Mouse (Mus musculus): ENCODE measurements around the gene Pbx1.

Pbx1 gene

DNA sequence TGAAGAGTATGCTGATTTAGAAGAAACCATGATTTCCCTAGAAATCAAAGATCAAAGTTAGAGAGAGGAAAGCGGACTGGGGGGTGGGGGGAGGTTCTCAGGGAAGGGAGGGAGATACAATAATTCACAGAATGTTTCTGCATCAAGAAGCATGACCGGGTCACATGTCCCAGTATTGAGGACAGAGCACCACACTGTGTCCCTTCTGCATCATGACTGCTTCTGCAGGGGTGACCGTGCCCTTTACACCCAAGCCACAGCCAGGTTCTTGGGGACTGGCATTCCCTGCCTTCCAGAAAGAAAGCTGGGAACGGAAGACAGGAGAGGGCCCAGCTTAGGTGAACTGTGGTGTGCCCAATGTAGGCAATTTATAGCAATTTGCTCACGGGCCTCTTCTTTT is 207.9 kb downstream of the Pbx1 start:
- no peak for DNase-seq (ENCODE audit: low spot score)

DNA sequence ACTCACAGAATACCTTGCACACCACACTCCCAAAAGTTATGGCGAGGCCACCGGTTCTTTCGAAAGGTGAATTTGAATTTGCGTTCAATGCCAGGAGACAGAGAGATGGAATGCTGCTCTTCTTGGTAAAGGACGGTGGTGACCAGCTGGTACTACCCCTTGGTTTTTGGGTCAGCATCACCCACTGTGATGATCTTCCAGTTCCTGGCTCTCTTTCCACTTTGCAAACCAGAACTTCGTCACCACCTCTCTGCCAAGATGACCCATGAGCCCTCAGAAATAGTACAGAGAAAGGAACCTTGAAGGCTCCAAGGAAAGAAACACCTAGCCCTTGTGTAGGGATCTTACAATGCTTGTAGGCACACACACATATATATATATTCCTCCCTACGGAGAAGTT is 209.3 kb downstream of the Pbx1 start:
- no peak for DNase-seq (ENCODE audit: low spot score)

DNA sequence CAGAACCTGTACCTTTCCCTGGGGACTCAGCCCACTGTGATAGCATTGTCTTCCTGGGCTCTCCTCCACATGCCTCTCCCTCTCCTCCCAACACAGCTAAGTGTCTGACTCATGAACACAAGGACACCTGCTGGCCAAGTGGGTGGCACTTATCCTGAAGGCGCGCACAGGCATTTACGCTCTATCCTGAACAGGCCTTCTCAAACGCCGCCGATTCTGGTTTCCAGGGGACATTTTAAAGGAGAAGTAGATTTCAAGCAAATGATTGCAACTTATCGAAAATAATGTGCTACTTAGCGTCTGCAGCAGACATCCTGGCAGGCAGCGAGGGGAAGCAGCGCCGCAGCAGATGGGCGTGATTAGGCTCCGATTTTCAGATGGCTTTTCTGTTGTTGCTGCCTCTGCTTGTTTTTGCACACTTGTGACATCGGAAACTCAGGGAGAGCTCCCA is 211.0 kb downstream of the Pbx1 start:
- peak; percentile 58 for DNase-seq (ENCODE audit: low spot score)

DNA sequence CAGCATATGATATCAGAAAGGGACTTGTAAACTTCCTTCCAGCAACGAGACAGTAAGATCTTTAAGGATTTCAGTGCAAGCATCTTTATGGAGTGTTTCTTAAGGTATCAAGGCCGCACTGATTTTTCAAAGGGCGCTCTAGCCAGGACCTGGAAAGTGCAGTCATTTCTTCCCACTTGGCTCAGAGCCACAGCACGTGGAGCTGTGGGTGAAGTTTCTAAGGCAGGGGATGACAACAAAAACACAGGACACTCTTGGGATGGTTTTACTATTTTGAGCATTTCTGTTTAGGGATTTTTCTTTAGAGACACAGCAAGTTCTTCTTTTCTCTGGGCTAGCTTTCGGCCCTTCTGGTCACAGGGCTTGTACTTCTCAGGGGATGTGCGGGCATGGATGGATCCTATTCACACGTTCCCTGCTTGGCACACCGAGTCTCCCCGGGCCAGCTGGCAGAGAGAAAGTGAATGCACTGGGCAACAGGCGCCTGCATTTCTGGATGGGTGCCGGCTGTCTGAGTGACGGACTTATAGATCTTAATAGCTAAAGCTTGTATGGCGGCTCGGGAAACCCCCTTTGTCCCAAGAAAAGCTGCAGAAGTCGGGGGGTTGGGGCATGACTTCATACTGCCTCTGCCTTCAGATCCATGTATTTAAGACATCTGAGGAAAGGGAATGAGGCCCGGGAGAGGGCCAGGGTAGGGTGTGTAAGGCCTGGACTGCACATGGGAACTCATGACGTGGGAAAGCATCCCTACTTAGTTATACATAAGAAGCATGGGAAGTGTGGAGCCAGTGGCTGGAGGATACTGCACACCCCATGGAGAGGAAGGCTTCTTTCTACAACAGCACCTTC is 215.9 kb downstream of the Pbx1 start:
- DNase-seq (ENCODE audit: low spot score), result no peak

DNA sequence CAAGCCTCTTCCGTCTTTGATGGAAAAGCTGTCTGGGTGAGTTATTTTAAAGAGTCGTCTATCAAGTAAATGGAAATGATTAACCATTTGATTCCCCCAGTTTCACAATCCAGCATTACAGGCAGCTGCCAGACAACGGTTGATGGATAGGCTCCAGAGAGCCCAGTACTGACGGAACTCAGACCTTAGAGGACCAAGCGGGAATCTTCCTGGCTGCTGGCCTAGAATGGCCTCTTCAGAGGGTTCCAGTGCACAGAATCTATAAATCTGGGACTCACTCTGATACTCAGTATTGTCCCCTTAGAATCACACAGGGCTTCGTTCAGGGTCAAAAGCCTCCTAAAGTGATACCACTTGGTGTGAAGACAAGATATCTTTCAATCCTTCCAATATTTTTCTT is 216.6 kb downstream of the Pbx1 start:
- no peak for DNase-seq (ENCODE audit: low spot score)

DNA sequence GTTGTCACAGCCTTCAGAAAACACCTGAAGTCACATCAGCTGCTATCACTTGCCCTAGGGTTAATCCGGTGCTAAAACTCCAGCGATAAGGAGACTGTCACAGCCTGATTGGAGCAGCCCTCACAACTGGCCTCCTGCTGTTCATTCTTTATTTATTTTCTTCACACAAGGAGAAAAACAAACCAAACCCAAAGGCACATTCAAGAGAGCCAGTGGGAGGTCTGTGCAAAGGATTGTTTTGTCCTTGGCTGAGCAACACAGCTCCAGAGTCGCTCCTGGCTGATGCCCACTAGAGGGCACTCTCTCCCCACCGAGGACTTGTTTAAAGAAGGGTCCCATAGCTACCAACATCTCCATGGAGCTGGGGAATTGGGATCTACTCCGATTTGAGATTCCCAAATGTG is 218.0 kb downstream of the Pbx1 start:
- DNase-seq (ENCODE audit: low spot score), result peak; percentile 21

DNA sequence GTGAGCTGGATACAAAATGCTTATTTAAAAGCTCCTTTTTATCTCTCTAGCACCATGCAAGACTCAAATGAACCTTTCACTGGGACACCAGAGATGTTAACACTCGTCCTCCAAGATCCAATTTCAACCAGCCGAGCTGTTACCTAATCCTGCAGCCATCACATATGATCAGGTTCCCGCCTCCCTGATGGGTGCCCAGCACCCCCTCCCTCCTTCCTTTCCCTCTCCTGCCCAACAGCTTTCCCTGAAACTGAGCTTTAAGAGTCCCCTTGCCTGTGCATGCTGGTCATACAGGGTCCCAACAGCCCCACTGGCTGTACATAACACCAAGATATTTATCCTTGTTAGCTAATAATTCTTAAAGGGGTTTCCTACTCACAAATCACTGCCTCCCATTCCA is 218.5 kb downstream of the Pbx1 start:
- DNase-seq (ENCODE audit: low spot score), result no peak

DNA sequence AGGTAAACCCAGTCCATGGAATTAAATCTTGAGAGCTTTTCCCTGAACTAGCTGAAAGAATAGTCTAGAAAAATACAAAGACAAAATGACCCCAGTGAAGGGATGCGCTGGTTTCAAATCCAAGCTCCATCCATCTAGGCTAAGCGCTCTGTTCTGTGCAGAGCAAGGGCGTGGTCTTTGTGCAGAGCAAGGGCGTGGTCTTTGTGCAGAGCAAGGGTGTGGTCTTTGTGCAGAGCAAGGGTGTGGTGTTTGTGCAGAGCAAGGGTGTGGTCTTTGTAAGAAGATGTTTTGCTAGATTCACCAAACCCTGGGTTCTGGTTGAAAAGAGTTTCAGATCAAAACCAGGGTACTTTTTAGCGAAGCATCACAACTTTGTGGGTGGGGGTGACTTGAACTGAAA is 221.7 kb downstream of the Pbx1 start:
- DNase-seq (ENCODE audit: low spot score), result no peak

DNA sequence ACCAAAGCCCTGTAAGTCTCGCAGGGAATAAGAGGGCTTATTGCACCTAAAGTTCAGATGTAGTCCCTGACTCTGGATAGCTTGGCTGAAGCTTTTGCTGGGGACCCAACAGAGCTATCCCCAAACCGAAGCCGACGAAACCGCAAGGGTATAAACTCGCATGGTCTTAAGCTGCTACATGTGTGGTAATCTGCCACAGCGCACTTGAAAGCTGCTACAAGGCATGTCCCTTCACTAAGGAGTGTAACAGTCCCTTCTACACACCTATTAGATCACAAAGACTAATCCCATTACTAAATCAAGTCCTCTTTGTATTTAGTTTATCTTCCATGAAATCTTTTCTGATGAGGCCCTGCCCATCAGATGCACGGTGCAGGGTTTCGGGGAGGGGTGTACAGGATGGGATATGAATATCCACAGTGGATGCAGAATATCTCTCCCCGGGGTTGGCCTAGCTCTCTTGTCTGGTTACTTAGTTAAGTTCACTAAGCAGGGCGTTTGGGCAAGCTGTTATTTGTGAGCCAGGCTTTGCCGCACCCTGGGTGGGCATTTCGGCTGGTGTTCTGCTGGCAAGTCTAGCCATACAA is 231.4 kb downstream of the Pbx1 start:
- DNase-seq (ENCODE audit: low spot score), result no peak

DNA sequence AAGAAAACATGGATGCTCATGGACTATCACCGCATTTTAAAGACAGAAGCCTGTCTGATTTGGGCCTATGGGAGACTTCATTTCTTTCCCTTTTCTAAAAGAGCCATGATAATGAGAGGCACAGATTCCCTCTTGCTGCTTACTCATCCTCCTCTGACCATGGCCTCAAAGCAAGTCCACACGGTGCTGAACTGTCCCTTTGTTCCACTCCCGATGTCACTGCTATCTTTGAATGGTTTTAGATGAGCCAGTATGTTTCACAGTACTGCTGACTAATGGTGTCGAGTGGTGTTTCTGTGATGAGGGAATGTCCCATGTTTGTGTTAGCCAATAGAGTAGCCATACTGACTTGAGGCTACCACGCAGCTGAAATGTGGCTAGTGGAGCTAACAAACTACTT is 233.8 kb downstream of the Pbx1 start:
- DNase-seq (ENCODE audit: low spot score), result no peak

DNA sequence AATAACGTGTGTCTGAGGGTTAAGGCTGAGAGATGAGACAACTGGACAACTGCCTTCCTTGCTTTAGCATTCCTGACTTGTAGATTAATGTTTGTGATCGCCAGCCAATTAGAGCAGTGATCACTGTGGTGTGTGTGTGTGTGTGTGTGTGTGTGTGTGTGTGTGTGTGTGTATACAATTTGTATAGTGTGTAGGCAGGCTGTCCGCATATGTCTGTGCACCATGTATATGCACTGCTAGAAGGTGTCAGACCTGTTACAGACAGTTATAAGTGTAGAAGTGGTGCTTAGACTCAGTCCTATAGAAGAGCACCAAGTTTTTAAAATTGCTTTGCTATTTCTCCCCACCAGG is 234.2 kb downstream of the Pbx1 start:
- DNase-seq (ENCODE audit: low spot score), result no peak

DNA sequence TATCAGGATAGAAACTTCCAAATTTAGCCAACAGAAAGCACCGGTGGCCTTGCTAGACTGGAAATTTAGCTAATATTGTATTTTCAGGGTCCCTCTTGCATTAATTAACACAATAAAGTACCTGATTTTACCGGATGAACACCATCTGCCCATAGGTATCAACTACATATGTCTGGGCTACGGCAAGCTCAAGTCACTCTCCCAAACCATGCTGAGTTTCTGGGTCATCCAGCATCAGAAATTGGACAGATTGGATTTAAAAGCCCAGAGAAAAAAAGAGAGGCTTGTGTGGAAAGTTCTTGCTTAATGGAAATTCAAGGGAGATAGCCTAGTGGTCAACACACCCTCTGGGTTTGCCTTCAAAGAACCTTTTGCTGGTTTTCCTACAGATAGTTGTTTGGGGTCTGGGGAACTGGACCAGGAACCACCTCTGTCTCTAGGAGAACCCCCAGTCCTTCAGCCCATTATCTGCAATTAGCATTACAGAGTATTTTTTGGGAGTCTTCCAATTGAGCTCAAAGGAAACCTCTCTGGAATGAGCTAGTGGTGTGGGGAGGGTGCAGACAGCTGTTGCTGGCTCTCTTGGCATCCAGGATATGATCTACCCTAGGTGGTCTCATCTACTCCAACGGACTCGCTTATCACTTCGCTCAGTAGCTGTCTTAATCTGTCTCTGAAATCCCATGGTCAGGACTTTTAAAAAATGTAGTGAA is 234.7 kb downstream of the Pbx1 start:
- no peak for DNase-seq (ENCODE audit: low spot score)

DNA sequence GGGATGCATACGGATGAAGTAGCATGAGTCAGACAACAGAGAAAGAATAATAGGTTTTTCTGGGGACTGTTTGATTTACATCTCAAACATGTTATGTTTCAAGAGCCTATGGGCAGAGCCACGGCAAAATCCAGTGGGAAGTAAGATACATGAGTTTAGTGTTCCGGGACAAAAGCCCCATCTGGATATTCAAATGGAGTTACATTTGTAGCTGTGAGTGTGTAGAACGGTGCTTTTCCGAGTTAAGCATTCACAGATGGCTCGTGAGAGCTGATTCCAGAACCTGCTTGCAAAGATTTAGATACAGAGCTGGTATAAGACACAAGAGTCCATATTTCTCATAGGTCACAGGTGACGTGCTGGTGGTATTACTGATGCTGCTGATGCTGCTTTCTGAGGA is 238.7 kb downstream of the Pbx1 start:
- no peak for DNase-seq (ENCODE audit: low spot score)

DNA sequence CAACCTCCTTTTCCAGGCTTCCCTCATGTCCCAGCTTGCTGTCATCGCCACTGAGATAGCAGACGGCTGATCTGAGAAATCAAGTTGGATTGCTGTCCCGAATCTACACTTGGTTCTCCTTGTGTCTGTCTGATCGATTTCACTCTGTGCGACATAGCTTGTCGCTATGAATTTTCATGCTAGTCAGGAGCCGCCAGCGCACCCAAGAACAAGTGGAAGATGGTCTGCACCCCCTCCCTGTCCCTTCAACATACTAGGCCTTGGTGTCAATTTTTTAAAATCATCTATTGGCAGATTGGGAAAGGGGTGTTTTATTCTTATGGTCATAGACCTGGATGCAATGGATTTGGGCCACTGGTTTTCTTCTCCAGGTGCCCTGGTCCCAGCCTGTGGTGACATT is 249.3 kb downstream of the Pbx1 start:
- DNase-seq (ENCODE audit: low spot score), result no peak

DNA sequence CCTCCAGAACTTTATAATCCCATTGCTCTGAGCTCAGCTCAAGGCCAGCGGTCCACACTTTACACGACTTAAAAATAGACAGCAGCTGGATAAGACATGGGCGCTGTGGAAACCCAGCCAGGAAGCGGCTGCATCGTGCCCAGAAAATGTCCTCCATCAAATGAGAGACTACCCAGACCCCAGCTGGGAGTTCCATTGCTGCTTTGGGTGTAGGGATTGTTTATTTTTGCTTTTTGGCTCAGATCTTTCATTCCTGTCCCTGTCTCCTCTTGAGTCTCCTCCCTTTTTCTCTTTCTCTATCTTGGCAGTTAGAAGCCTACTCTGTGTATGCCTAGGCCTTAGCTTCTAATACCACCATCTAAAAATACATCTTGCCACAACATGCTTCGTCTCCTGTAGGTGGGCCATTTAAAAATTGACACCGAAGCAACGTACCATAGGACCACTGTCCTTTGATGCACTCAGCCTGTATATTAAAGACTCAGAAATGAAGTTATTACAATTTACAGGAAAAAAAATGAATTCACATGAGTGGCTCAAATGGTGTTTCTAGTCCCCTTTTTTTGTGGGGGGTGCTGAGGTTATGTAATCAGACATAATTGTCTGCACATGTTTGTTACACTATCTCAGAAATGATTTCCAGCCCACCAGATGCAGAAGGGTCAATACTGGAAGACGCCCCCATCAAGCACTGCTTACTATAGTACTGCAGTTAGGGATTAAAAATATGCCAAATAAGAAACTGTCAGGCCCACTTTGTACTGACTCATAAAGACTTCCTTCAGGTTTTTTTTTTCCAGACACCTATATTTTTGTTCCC is 251.2 kb downstream of the Pbx1 start:
- DNase-seq (ENCODE audit: low spot score), result peak; percentile 15

DNA sequence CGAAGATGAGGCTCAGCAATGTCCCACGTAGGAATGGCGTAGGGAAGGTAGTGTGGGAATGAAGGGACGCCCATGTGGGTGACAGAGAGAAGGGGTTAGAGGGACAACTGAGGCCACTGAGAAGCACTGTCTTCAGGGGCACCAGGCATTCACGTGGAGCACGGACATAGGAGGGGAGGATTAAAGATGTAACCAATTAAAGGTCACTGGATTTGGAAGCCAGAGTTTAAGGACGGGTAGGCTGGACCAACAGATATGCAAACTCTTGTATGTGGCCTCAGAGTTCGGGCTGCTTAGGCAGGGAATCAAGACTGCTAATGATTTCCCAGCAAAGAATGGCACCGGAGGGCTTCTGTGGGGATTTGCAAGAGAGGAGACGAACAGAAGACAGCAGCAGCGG is 252.4 kb downstream of the Pbx1 start:
- DNase-seq (ENCODE audit: low spot score), result no peak

DNA sequence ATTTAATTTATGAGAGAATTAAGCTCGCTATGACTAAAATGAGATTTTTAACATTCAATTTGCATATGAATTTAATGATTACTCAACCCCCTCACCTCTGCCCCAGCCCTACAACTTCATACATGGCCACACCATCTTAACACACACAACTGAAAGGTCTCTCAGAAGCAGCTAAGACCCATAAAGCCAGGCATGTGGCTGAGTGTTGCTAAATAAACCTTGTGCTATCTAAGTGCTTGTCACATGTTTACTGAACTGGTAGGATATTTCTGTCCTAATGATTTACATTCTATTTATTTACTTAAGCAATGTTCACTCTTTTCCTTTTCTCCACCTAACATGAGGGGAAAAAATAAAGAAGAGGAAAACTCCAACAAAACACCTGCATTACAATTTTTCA is 253.5 kb downstream of the Pbx1 start:
- no peak for DNase-seq (ENCODE audit: low spot score)

DNA sequence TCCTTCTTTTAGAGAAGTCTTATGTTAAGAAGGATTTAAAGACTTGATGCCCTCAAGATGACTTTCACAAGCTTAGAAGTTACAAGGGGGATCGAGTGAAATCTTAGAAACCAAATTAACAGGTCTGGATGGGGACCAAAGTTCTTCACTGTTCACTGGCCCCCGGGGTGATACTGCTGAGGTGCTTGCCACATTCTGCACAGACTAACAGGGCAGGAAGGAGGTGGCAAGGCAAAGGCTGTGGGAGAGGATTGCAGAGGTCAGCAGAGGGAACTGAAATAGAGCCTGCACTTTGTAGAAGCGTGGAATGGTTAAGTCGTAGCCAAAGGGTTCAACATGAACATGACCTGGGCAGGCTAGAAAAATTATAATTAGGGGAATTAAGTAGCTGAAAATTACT is 256.5 kb downstream of the Pbx1 start:
- no peak for DNase-seq (ENCODE audit: low spot score)

DNA sequence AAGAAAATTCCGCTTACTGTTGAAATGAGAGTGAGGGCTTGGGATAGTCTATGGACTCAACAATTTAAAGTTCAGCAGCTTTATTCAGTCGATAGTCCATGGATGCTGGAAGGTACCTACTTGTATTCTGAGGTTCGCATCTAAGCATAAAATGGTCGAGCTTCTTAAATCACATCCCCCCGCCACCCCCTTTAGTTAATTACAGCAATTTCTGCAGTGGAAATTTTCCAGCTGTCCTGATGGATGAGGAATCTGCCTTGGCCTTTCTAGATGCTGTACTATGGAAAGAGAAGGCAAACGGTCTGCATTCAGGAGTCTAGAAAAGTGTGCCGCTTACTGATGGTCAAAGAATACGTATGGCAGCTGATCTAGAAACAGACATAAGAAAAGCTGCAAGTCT is 262.3 kb downstream of the Pbx1 start:
- DNase-seq (ENCODE audit: low spot score), result no peak

DNA sequence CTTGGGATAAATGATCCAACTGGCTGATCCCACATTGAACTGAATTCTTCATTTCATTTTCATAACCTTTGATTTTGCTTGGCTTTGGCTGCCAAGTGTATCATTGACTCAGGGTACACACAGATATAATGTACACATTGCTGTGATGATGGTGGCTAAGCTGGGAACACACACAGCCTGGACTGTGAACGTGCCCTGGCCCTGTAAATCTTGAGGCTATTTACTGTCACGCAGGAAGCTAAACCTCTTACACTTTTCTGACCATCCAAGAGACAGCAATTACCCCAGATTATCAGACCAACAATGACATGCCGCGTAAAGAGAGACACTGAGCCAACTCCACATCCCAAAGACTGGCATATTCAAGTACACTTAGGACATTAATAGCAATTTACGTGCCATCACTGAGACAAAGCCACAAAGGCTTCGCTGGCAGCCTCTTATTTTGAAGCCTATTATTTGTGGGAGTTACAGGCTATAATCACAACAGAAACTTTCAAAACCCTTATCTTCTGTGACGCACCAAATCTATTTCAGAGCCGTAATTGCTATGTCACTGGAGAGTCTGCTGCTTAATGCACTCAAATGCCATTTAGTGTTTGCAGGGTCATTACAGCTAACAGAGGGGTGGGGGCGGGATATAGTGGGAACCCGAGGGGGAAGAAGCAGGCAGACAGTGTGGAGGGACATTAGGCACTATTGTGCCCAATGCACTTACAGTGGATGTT is 262.9 kb downstream of the Pbx1 start:
- peak; percentile 11 for DNase-seq (ENCODE audit: low spot score)

DNA sequence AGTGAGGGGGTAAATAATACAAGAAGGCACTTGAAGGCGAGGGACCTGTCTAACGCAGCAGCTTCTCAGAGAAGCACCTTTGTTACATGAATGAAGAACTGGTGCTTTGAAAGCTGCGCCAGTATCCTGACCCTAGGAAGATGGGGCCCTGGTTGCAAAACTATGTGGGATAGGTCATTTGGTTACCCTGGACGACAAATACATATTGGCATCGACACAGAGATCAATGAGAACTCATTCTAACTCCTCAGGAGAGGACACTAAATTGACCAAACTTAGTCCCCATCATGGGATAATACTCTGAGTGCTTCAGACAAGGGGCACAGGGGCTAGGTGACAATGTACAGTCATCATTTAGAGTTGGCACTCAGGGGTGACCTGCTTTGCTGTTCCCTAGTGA is 264.3 kb downstream of the Pbx1 start:
- DNase-seq (ENCODE audit: low spot score), result no peak

DNA sequence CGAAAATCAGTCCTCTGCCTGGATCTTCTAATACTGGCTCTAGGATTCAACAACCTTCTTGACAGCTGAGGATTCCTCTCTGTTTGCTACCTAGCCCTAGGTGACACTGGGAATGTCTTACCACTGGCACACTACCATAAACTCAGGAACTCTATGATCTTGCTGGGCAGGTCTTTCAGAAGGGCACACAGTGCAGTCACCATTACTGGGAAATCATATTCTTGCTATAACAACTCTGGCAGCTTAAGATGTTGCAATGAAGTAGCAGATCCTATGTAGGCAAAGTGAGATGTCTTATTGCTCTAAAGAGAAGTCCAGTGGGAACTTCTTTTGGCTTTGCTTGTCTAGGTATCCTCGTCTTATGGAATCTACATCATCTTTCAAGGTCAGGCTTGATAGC is 265.2 kb downstream of the Pbx1 start:
- no peak for DNase-seq (ENCODE audit: low spot score)

Data from left cerebral cortex, adult 11 months (tissue).